Mouse (Mus musculus) hindbrain, embryonic 11.5 days (tissue): Measurements from ENCODE around the gene Krtap13. TPM values are rescaled to one million over a fixed set of nuclear protein-coding genes. Genes with fewer than 3 reads are reported as not detected.

Experiments used
- ATAC-seq: fragments of 200-750 bp; cut with Nextera tagmentation; 2 replicates; pipeline ENCODE4 v1.8.0; 2017; ENCODE audit warnings: mild to moderate bottlenecking, moderate TSS enrichment, moderate library complexity; ENCODE audit not compliant: low FRiP score
- DNase-seq: peaks from one replicate; pipeline ENCODE4 v3.0.0-alpha.2; 2015; ENCODE audit warnings: low spot score
- H3K27ac ChIP-seq: fragments of 300-500 bp; sonication (generic); 2 replicates; pipeline ENCODE4 v1.5.1; 2014; ENCODE audit warnings: mild to moderate bottlenecking, low read depth, low read length
- H3K27me3 ChIP-seq: fragments of 300-500 bp; sonication (generic); 2 replicates; pipeline ENCODE4 v1.6.1; 2014; ENCODE audit warnings: mild to moderate bottlenecking, low read length, moderate library complexity, mixed read lengths; ENCODE audit not compliant: control insufficient read depth, insufficient read depth
- H3K36me3 ChIP-seq: fragments of 300-500 bp; sonication (generic); 2 replicates; pipeline ENCODE4 v1.6.1; 2014; ENCODE audit warnings: mild to moderate bottlenecking, low read length, moderate library complexity, mixed read lengths; ENCODE audit not compliant: control insufficient read depth, insufficient read depth
- H3K4me1 ChIP-seq: fragments of 300-500 bp; sonication (generic); replicated peaks from 2 replicates; pipeline ENCODE4 v1.6.1; 2014; ENCODE audit warnings: low read length, mixed read lengths; ENCODE audit not compliant: control insufficient read depth, insufficient read depth
- H3K4me2 ChIP-seq: fragments of 300-500 bp; sonication (generic); replicated peaks from 2 replicates; pipeline ENCODE4 v1.6.1; 2014; ENCODE audit warnings: mild to moderate bottlenecking, low read depth, low read length
- H3K4me3 ChIP-seq: fragments of 300-500 bp; sonication (generic); 2 replicates; pipeline ENCODE4 v1.5.1; 2014; ENCODE audit warnings: low read depth, low read length
- H3K9ac ChIP-seq: fragments of 300-500 bp; sonication (generic); 2 replicates; pipeline ENCODE4 v1.6.1; 2014; ENCODE audit warnings: low read depth, low read length
- H3K9me3 ChIP-seq: fragments of 300-500 bp; sonication (generic); 2 replicates; pipeline ENCODE4 v1.6.1; 2016; ENCODE audit warnings: low read length; ENCODE audit not compliant: control insufficient read depth
- WGBS: fragments of 180-500 bp; shearing (Covaris S2); extraction: QIAGEN DNeasy Blood & Tissue Kit; methylation state at CpG from one replicate; pipeline ENCODE4 v1.1.7; 2014; 5-methylcytosine and 5-hydroxymethylcytosine counted together
- polyA plus RNA-seq: library from polyadenylated mRNA; unstranded; fragments of >200 nt; fragmentation: Nextera tagmentation; extraction: Ambion mirVana; gene quantifications from 2 replicates; pipeline ENCODE4 v1.2.1, GENCODE M21; 2014

Krtap13 gene
- polyA plus RNA-seq, 1 experiment from 2014 or later = not detected

- Histone ChIP-seq H3K4me3 (no peak overlapping the region), H3K27me3 (no peaks in the 10 kb centered on the region), H3K27ac (no peak overlapping the region), H3K4me1 (no peaks in the 10 kb centered on the region), H3K9me3 (no peaks in the 10 kb centered on the region), H3K36me3 (no peaks in the 10 kb centered on the region), H3K4me2 (no peak overlapping the region), H3K9ac (no peak overlapping the region)
- WGBS = 24% methylated on average over 1 of the region's 1 CpGs
- ATAC-seq (no peak), DNase-seq (no peak)
These were observed 31.4 kb downstream of the Krtap13 start for GRCm38 (mm10) chr16:88720031-88720430.

GRCm38 (mm10) chr16:88716549-88716948 lies 34.9 kb downstream of the Krtap13 start:
- Histone ChIP-seq H3K9me3 (no peaks in the 10 kb centered on the region), H3K4me2 (no peak overlapping the region), H3K4me3 (no peak overlapping the region), H3K36me3 (no peaks in the 10 kb centered on the region), H3K4me1 (no peaks in the 10 kb centered on the region), H3K9ac (no peak overlapping the region), H3K27me3 (no peaks in the 10 kb centered on the region), H3K27ac (no peak overlapping the region)
- ATAC-seq (no peak), DNase-seq (no peak)

GRCm38 (mm10) chr16:88711245-88711644 lies 40.2 kb downstream of the Krtap13 start:
- 90% methylated on average over 6 of the region's 6 CpGs for WGBS
- H3K4me1 ChIP-seq = no peaks in the 10 kb centered on the region
- no peak overlapping the region for H3K27ac ChIP-seq
- ATAC-seq = no peak
- no peaks in the 10 kb centered on the region for H3K27me3 ChIP-seq
- no peaks in the 10 kb centered on the region for H3K9me3 ChIP-seq
- no peak for DNase-seq
- no peaks in the 10 kb centered on the region for H3K36me3 ChIP-seq
- no peak overlapping the region for H3K9ac ChIP-seq
- H3K4me3 ChIP-seq = no peak overlapping the region
- no peak overlapping the region for H3K4me2 ChIP-seq

- no peak overlapping the region for H3K4me2 ChIP-seq
- ATAC-seq = 0 out of 2 replicates have a peak, but pooled peaks have one; percentile 23
- H3K27me3 ChIP-seq = no peaks in the 10 kb centered on the region
- H3K9ac ChIP-seq = no peak overlapping the region
- H3K4me1 ChIP-seq = no peaks in the 10 kb centered on the region
- 75% methylated on average over 4 of the region's 4 CpGs for WGBS
- H3K9me3 ChIP-seq = no peaks in the 10 kb centered on the region
- H3K36me3 ChIP-seq = no peaks in the 10 kb centered on the region
- H3K27ac ChIP-seq = no peak overlapping the region
- H3K4me3 ChIP-seq = no peak overlapping the region
- no peak for DNase-seq
These were observed 40.7 kb downstream of the Krtap13 start for GRCm38 (mm10) chr16:88710757-88711156.

- no peaks in the 10 kb centered on the region for H3K9me3 ChIP-seq
- no peaks in the 10 kb centered on the region for H3K36me3 ChIP-seq
- no peak within 1 kb of the TSS for H3K9ac ChIP-seq
- H3K27ac ChIP-seq = no peak within 1 kb of the TSS
- no peaks in the 10 kb centered on the region for H3K27me3 ChIP-seq
- ATAC-seq (no peak), DNase-seq (no peak)
- H3K4me2 ChIP-seq = no peak within 1 kb of the TSS
- no peak within 1 kb of the TSS for H3K4me3 ChIP-seq
- no peaks in the 10 kb centered on the region for H3K4me1 ChIP-seq
- WGBS = 87% methylated on average over 10 of the region's 10 CpGs
These were observed 43.9 kb downstream of the Krtap13 start, which contains the start of gene 2310061N02Rik for GRCm38 (mm10) chr16:88707496-88708012. Gene 2310061N02Rik, minus strand, starts transcription at chr16:88707962.

- Histone ChIP-seq H3K4me3 (no peak overlapping the region), H3K4me2 (no peak overlapping the region), H3K9ac (no peak overlapping the region), H3K4me1 (no peaks in the 10 kb centered on the region), H3K36me3 (no peaks in the 10 kb centered on the region), H3K27ac (no peak overlapping the region), H3K9me3 (no peaks in the 10 kb centered on the region), H3K27me3 (no peaks in the 10 kb centered on the region)
- DNase-seq (no peak), ATAC-seq (no peak)
- 62% methylated on average over 4 of the region's 4 CpGs for WGBS
These were observed 50.2 kb downstream of the Krtap13 start for GRCm38 (mm10) chr16:88701072-88701864.

Other genes starting within 250 kb of the Krtap13 start
- not detected in 2 replicates for gene Cldn17, start 244.7 kb downstream of the Krtap13 start, polyA plus RNA-seq
- 1.1 and 1.5 TPM in 2 replicates for gene Cldn8, start 188.5 kb downstream of the Krtap13 start, polyA plus RNA-seq
- not detected in 2 replicates for gene Krtap24-1, start 139.4 kb downstream of the Krtap13 start, polyA plus RNA-seq
- not detected in 2 replicates for gene 2310079G19Rik, start 124.0 kb downstream of the Krtap13 start, polyA plus RNA-seq
- gene Krtap26-1, start 103.8 kb downstream of the Krtap13 start, polyA plus RNA-seq = not detected in 2 replicates
- gene Krtap27-1, start 80.0 kb downstream of the Krtap13 start, polyA plus RNA-seq = not detected in 2 replicates
- not detected in 2 replicates for gene 2310061N02Rik, start 43.7 kb downstream of the Krtap13 start, polyA plus RNA-seq
- not detected in 2 replicates for gene Krtap13-1, start 22.8 kb downstream of the Krtap13 start, polyA plus RNA-seq
- gene 2310034C09Rik, start 7.2 kb upstream of the Krtap13 start, polyA plus RNA-seq = not detected in 2 replicates
- not detected in 2 replicates for gene 2310057N15Rik, start 22.6 kb upstream of the Krtap13 start, polyA plus RNA-seq
- not detected in 2 replicates for gene Gm5965, start 26.3 kb upstream of the Krtap13 start, polyA plus RNA-seq
- gene Gm20741, start 60.6 kb upstream of the Krtap13 start, polyA plus RNA-seq = not detected in 2 replicates
- not detected in 2 replicates for gene Krtap15, start 68.6 kb upstream of the Krtap13 start, polyA plus RNA-seq
- not detected in 2 replicates for gene Krtap14, start 74.5 kb upstream of the Krtap13 start, polyA plus RNA-seq
- gene Krtap19-1, start 117.8 kb upstream of the Krtap13 start, polyA plus RNA-seq = not detected in 2 replicates
- not detected in 2 replicates for gene Krtap19-2, start 122.6 kb upstream of the Krtap13 start, polyA plus RNA-seq
- gene Krtap19-3, start 126.4 kb upstream of the Krtap13 start, polyA plus RNA-seq = not detected in 2 replicates
- gene Krtap19-4, start 133.5 kb upstream of the Krtap13 start, polyA plus RNA-seq = not detected in 2 replicates
- not detected in 2 replicates for gene Krtap19-5, start 144.8 kb upstream of the Krtap13 start, polyA plus RNA-seq
- not detected in 2 replicates for gene Krtap19-9b, start 180.6 kb upstream of the Krtap13 start, polyA plus RNA-seq
- gene Krtap16-3, start 211.2 kb upstream of the Krtap13 start, polyA plus RNA-seq = not detected in 2 replicates